8 mouse cellular contexts compared by ENCODE assay signal in the genomic region with DNA sequence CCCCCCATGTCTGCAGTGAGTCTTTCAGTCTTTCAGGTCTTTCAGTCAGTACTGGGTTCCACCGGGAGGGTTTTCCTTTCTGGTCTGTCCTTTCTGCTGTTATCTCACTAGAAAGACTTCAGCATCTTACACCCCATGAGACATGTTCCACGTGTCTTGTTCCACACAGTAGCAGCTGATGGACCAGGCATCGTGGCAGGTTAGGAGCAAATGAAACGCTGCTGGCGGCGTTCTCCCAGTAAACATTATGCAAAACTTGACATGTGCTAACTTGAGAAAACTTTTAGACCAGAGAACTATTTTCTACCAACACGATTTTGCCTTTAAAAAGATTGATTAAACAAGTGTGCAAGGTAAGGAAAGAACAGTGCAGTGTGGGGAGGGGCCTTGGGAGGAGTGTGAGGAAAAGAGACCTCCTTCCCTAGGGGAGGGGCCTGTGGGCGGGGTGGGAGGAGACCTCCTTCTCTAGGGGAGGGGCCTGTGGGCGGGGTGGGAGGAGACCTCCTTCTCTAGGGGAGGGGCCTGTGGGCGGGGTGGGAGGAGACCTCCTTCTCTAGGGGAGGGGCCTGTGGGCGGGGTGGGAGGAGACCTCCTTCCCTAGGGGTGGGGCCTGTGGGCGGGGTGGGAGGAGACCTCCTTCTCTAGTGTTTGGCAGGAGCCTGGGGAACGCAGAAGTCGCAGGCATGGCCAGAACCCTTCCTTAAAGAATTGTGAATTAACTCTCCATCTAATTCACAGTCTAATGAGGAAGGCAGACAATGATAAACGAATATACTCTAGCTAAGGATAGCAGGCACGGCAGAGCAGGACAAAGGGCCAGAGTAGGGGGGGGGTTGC.
A peak's percentile ranks its signal among the peaks of the same experiment; 100 is the strongest.
DNase-seq lines count a peak whose midpoint lies in the region; ATAC-seq and TF ChIP-seq lines count a peak whose summit lies in the region.

No protein-coding gene starts in this region.

- TF ChIP-seq POLR2A in ES-Bruce4 (IDR thresholded peaks at IDR 0.05; ENCODE audit: insufficient read depth, low read length) = no peak

- H3K36me3 ChIP-seq in ES-Bruce4 (ENCODE audit: control insufficient read depth, insufficient read depth, low read length, poor library complexity, severe bottlenecking) = no peaks in the 10 kb centered on the region
- no peaks in the 10 kb centered on the region for H3K36me3 ChIP-seq in forebrain, embryonic 13.5 days (ENCODE audit: poor library complexity, severe bottlenecking)
- no peaks in the 10 kb centered on the region for H3K36me3 ChIP-seq in liver, embryonic 16.5 days (ENCODE audit: control insufficient read depth, insufficient read depth)
- H3K36me3 ChIP-seq in neural tube, embryonic 12.5 days = no peaks in the 10 kb centered on the region

- H3K4me1 ChIP-seq in ES-Bruce4 (ENCODE audit: control insufficient read depth, insufficient read depth, low read length) = peaks cover 2% of the 10 kb centered on the region
- peaks cover 15% of the 10 kb centered on the region for H3K4me1 ChIP-seq in forebrain, embryonic 13.5 days
- peaks cover 16% of the 10 kb centered on the region for H3K4me1 ChIP-seq in liver, embryonic 16.5 days (ENCODE audit: control insufficient read depth, low read depth, low read length)
- peaks cover 22% of the 10 kb centered on the region for H3K4me1 ChIP-seq in neural tube, embryonic 12.5 days

- peak overlapping the region; percentile 72 for H3K4me3 ChIP-seq in ES-Bruce4 (ENCODE audit: low read depth, low read length)
- H3K4me3 ChIP-seq in forebrain, embryonic 13.5 days = peak overlapping the region; percentile 34
- H3K4me3 ChIP-seq in liver, embryonic 16.5 days (ENCODE audit: low read depth, low read length) = peak overlapping the region; percentile 62
- H3K4me3 ChIP-seq in neural tube, embryonic 12.5 days = peak overlapping the region; percentile 24

- no peaks in the 10 kb centered on the region for H3K9me3 ChIP-seq in ES-Bruce4 (replicated peaks; ENCODE audit: control insufficient read depth, insufficient read depth, low read length, poor library complexity, severe bottlenecking)
- H3K9me3 ChIP-seq in forebrain, embryonic 13.5 days (replicated peaks) = no peaks in the 10 kb centered on the region
- no peaks in the 10 kb centered on the region for H3K9me3 ChIP-seq in liver, embryonic 16.5 days (replicated peaks; ENCODE audit: control insufficient read depth, low read length)
- no peaks in the 10 kb centered on the region for H3K9me3 ChIP-seq in neural tube, embryonic 12.5 days

- no peaks in the 10 kb centered on the region for H3K27me3 ChIP-seq in ES-Bruce4 (ENCODE audit: control insufficient read depth, insufficient read depth, low read length, poor library complexity, severe bottlenecking)
- H3K27me3 ChIP-seq in forebrain, embryonic 13.5 days = no peaks in the 10 kb centered on the region
- H3K27me3 ChIP-seq in liver, embryonic 16.5 days (ENCODE audit: control insufficient read depth, insufficient read depth, low read depth, low read length) = no peaks in the 10 kb centered on the region
- no peaks in the 10 kb centered on the region for H3K27me3 ChIP-seq in neural tube, embryonic 12.5 days (replicated peaks)

- no peak for TF ChIP-seq EP300 in ES-Bruce4 (IDR thresholded peaks at IDR 0.05; ENCODE audit: insufficient read depth, low read depth, low read length)

- ATAC-seq in forebrain, embryonic 13.5 days = peak; percentile 78
- peak; percentile 44 for ATAC-seq in inflammation-experienced regulatory T-cells, adult 6 months
- ATAC-seq in liver, embryonic 16.5 days (ENCODE audit: low read depth) = peak; percentile 76
- peak; percentile 64 for ATAC-seq in neural tube, embryonic 12.5 days (ENCODE audit: low FRiP score, low read depth)

- no peak for TF ChIP-seq CTCF in ES-Bruce4 (IDR thresholded peaks at IDR 0.05; ENCODE audit: low read depth, low read length)

- peak overlapping the region; percentile 68 for H3K9ac ChIP-seq in ES-Bruce4 (ENCODE audit: low read depth, poor library complexity, severe bottlenecking)
- no peak overlapping the region for H3K9ac ChIP-seq in forebrain, embryonic 13.5 days
- H3K9ac ChIP-seq in liver, embryonic 16.5 days (ENCODE audit: low read depth, low read length) = peak overlapping the region; percentile 60
- no peak overlapping the region for H3K9ac ChIP-seq in neural tube, embryonic 12.5 days

- H3K4me2 ChIP-seq in forebrain, embryonic 13.5 days = peak overlapping the region; percentile 61
- peak overlapping the region; percentile 95 for H3K4me2 ChIP-seq in liver, embryonic 16.5 days (ENCODE audit: low read depth, low read length)
- H3K4me2 ChIP-seq in neural tube, embryonic 12.5 days (replicated peaks) = peak overlapping the region; percentile 71

- DNase-seq in adrenal gland, postnatal 10 days = peak; percentile 57
- DNase-seq in left cerebral cortex, adult 8-10 months (ENCODE audit: low spot score in 2 of 2) = no peak
- no peak for DNase-seq in cerebellum, postnatal 36 days

- 3% methylated on average over 14 of the region's 16 CpGs for WGBS in forebrain, embryonic 13.5 days
- WGBS in liver, embryonic 16.5 days (ENCODE audit: insufficient replicate concordance) = 1% methylated on average over 14 of the region's 16 CpGs
- 7% methylated on average over 13 of the region's 16 CpGs for WGBS in neural tube, embryonic 12.5 days

- no peak overlapping the region for H3K27ac ChIP-seq in ES-Bruce4 (ENCODE audit: insufficient read depth, low read length)
- H3K27ac ChIP-seq in forebrain, embryonic 13.5 days = no peak overlapping the region
- H3K27ac ChIP-seq in liver, embryonic 16.5 days (ENCODE audit: low read length) = peak overlapping the region; percentile 37; the same call in 1 of the 2 replicates
- no peak overlapping the region for H3K27ac ChIP-seq in neural tube, embryonic 12.5 days

Comparison
In these comparisons a context has a peak if more than half of its experiments do, and no peak if none do; other contexts are left out.
1. H3K9ac ChIP-seq: peak in ES-Bruce4 (single experiment) and liver, embryonic 16.5 days (single experiment); none in forebrain, embryonic 13.5 days (single experiment) and neural tube, embryonic 12.5 days (single experiment).
2. Peak in every context shown above with its lines, with median percentiles within 50 percentile points of each other: H3K4me3 ChIP-seq, ATAC-seq and H3K4me2 ChIP-seq.